Mouse (Mus musculus) neutrophil, adult 65 days (primary cell): ENCODE results near the gene Vmn1r49. TPM values are rescaled to one million over a fixed set of nuclear protein-coding genes. Genes with fewer than 3 reads are reported as not detected.

Experiments
- total RNA-seq: library from RNA; stranded (reverse); gene quantifications from 2 replicates; pipeline ENCODE4 v1.2.4, GENCODE M21; 2023

The Vmn1r49 gene
- total RNA-seq = not detected in 2 replicates

GRCm38 (mm10) chr6:90078406-90078805 is at the start of gene Vmn1r49:
Gene Vmn1r49 (minus strand): TSS chr6:90078506.

GRCm38 (mm10) chr6:90122296-90122695 is 44.0 kb upstream of the Vmn1r49 start, which contains the start of gene Vmn1r51:
Gene Vmn1r51 (plus strand): TSS chr6:90122596.

DNA sequence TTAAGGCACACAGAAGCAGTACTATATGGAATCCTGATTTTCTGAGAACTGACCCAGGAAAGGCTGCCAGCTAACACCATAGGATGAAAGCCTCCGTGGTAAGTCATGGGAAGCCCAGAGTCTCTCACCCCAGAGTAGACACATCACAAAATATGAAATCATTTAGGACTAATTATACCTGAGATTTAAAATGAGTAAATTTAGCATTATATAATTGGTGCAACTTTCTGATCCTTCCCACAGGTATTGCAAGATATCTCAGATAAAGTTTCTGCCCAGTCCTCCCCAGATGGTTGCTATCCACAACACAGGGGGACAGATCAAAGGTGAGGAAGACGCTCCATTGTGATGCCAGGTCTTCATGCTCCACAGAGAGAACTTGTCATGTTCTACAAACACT is 22.8 kb upstream of the Vmn1r49 start, which contains the start of gene Vmn1r50:
Vmn1r50 (plus strand) TSS at position 301 of the 400 bp plus-strand sequence.

GRCm38 (mm10) chr6:90036741-90037140 is 41.6 kb downstream of the Vmn1r49 start, which contains the start of gene Vmn1r48:
Gene Vmn1r48 (minus strand): TSS chr6:90036841.

Other genes with a start within 250 kb of the Vmn1r49 start
- gene Vmn1r42, start 202.1 kb downstream of the Vmn1r49 start, total RNA-seq = not detected in 2 replicates
- gene Vmn1r43, start 202.1 kb downstream of the Vmn1r49 start, total RNA-seq = not detected in 2 replicates
- not detected in 2 replicates for gene Vmn1r44, start 194.8 kb downstream of the Vmn1r49 start, total RNA-seq
- gene Vmn1r45, start 137.9 kb downstream of the Vmn1r49 start, total RNA-seq = not detected in 2 replicates
- gene Vmn1r46, start 109.2 kb downstream of the Vmn1r49 start, total RNA-seq = not detected in 2 replicates
- not detected in 2 replicates for gene Vmn1r47, start 62.4 kb downstream of the Vmn1r49 start, total RNA-seq
- not detected in 2 replicates for gene Vmn1r48, start 41.7 kb downstream of the Vmn1r49 start, total RNA-seq
- not detected in 2 replicates for gene Vmn1r50, start 22.9 kb upstream of the Vmn1r49 start, total RNA-seq
- gene Vmn1r51, start 44.1 kb upstream of the Vmn1r49 start, total RNA-seq = not detected in 2 replicates
- not detected in 2 replicates for gene Vmn1r52, start 96.3 kb upstream of the Vmn1r49 start, total RNA-seq
- not detected in 2 replicates for gene V1ra8, start 124.3 kb upstream of the Vmn1r49 start, total RNA-seq
- gene Vmn1r53, start 145.9 kb upstream of the Vmn1r49 start, total RNA-seq = not detected in 2 replicates
- gene Vmn1r54, start 167.8 kb upstream of the Vmn1r49 start, total RNA-seq = not detected in 2 replicates
- not detected in 2 replicates for gene BC048671, start 222.7 kb upstream of the Vmn1r49 start, total RNA-seq
- gene Chst13, start 246.7 kb upstream of the Vmn1r49 start, total RNA-seq = 29.0 and 35.1 TPM in 2 replicates